Mouse (Mus musculus) erythroblast, adult 5-6 weeks (primary cell): ENCODE data around the gene Akr1b7. TPM values are rescaled to one million over a fixed set of nuclear protein-coding genes. Genes with fewer than 3 reads are reported as not detected.
"Not testable (repeated sequence)": the region's sequence is repeated elsewhere in the genome, so short reads cannot be mapped to it uniquely, and the experiment has no call there.

Source experiments
- ATAC-seq: replicated peaks from 2 replicates; pipeline ENCODE4 v1.8.0; 2016; ENCODE audit warnings: moderate number of reproducible peaks, mild to moderate bottlenecking, moderate TSS enrichment, inconsistent platforms; ENCODE audit not compliant: poor library complexity, low FRiP score, severe bottlenecking
- total RNA-seq, 2 experiments: library from RNA; stranded (forward) in 1 of 2; stranded (reverse) in 1 of 2; fragments of 150-400 nt in 1 of 2; fragments of 200-764, 138-1000 nt in 1 of 2; gene quantifications; 2 replicates each; pipeline versions ENCODE4 v1.2.3 to v1.2.4; 2015 to 2017; ENCODE audit warnings: low replicate concordance in 2 of 2

Gene Akr1b7
- total RNA-seq (2015; ENCODE audit: low replicate concordance) (1.3 TPM in 1 of 2 replicates, not detected in the other), total RNA-seq (2017; ENCODE audit: low replicate concordance) (not detected in 2 replicates)

DNA sequence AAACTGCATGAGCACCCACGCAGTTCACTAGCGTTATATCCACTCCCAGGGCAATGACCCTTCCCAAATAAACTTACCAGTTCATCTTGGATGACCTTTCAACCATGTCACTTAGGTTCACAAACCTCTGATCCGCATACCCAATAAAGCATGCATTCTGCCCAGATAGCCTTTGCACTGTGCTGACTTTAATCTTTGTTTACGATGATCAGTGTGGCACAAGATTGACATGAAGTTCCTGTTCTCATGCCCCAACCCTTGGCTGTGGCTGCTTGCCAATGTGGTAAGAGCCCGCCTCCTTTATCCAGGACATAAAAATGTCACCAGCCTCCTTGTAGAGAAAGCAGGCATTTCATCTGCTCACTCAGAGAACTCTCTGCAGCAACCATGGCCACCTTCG is at the start of gene Akr1b7:
Akr1b7 (plus strand) TSS at position 312 of the 400 bp plus-strand sequence.
- no peak for ATAC-seq

DNA sequence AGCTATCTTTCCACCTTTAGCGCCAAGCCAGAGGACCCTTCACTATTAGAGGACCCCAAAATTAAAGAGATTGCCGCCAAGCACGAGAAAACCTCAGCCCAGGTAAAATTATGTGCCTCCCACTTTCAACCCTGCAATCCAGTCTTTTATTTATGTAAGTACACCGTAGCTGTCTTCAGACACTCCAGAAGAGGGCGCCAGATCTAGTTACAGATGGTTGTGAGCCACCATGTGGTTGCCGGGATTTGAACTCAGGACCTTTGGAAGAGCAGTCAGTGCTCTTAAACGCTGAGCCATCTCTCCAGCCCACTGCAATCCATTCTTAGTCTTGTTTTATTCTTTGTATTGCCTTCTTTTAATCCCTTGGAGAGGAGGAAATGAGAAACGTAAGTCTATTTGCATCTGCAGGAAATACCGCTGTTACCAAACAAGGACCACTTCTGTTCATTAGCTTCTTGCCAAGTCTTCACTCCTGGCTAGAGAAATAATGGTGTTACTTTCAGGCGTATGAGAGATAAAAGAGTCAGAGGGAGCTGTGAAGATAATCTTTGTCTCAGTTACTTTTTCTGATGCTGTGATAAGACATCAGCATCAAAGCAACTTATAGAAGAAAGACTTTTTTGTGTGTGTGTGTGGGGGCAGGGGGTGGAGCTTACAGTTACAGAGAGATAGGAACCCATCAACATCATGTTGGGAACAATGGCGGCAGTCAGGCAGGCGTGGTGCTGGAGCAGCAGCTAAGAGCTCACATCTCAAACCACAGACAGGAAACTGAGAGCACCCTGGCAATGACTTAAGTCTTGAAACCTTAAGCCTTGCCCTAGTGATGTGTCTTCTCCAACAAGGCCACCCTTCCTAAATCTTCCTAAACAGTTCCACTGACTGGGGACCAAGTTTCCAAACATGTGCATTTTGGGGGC is 47.7 kb upstream of the Akr1b7 start:
- no peak for ATAC-seq

DNA sequence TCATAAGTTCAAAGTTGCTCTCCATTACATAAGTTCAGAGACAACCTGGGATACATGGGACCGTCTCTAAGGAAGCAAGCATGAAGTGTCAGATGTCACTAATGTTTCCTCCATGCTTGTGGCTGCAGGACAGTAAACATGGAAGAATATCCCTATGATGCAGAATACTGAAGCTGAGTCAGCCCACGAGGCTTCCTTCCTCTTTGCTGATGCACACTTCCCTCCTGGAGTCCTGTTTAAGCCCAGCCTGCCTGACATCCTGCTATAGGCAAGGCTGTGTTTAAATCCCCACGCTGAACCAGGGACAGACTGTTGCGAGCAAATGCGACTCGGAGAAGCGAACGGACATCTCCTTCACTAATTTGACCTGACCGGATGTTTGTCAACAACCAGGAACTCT is 44.1 kb upstream of the Akr1b7 start:
- no peak for ATAC-seq

DNA sequence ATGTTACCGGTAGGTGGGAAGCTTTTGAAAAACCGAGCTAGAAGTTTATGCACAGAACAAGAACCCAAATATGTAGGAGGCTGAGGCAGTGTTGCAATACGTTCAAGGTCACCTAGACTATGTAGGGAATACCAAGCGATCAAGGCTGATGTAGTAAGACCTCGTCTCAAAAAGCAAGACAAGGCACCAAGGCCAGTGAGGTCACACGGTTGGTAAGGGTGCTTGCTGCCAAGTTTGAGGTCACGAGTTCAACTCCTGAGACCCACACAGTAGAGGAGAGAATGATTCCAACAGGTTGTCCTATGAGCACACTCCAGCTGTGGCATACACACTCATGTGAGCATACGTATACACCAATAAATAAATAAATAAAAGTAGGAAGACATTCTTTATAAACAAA is 42.1 kb upstream of the Akr1b7 start:
- no peak for ATAC-seq

DNA sequence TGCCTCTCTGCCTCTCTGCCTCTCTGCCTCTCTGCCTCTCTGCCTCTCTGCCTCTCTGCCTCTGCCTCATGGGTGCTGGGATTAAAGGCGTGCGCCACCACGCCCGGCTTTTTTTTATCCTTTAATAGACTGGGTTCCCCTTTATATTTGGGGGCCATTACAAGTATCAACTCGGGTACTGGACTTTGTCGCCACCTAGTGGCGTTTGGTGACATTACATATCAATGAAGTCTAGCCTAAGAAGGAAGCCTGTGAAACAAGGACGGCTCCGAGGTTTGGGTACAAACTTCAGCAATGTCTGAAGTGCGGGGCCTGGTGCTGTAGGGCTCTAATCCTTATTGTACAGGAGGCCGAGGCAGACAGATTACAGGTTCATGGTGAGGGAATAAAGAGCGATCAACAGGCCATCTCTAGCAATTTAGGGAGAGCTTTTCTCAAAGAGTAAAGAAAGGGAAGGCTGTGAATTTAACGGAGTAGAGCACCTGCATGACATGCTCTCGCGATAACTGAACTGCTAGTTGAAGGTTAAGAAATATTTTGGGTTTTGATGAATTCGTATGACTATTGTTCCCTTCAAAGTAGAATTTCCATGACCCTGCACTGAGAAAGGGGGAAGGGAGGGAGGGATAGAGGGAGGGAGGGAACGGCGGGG is 40.3 kb upstream of the Akr1b7 start:
- ATAC-seq, result peak; percentile 94

DNA sequence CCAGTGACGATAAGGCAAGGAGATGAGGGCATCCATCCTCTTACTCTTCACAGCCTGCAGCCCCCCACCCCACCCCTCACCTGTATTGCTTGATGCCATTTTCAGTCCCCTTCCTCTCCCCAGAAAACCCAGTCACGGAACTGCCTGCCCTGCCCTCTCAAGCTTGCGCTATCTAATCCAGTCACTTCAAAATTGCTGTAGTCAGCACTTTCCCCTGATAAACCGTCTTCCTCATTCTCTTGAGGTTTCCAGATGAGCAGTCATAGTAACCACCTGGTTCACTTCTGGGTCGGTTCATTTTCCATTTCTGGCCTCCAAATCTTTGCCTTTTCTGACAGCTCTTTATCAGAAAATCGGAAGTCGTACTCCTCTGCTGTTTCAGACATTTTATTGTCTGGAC is 38.3 kb upstream of the Akr1b7 start:
- ATAC-seq, result no peak

DNA sequence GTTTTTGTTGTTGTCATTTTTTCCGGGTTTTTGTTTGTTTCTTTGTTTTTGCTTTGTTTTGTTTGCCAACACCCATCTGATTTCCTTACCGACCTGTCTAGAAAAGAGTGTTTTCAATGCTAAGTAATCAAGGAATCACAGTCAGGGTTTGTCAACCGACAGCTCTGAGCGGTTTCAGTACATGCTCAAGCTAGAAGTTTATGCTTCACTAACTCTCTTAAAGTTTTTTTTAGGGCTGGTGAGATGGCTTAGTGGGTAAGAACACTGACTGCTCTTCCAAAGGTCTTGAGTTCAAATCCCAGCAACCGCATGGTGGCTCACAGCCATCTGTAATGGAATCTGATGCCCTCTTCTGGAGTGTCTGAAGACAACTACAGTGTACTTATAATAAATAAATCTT is 36.2 kb upstream of the Akr1b7 start:
- not testable (repeated sequence) for ATAC-seq

DNA sequence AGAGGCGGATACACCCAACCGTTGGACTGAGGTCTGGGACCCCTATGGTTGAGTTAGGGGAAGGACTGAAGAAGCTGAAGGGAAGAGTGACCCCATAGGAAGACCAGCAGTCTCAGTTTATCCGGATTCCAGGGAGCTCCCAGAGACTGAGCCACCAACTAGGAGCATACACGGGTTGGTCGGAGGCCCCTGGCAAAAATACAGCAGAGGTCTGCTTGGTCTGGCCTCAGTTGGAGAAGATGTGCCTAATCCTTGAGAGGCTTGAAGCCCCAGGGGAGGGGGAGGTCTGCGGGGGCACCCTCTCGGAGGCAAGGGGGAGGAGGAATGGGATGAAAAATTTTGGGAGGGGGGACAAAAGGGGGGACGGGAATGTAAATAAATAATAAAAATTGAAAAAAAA is 28.7 kb upstream of the Akr1b7 start:
- ATAC-seq, result no peak

DNA sequence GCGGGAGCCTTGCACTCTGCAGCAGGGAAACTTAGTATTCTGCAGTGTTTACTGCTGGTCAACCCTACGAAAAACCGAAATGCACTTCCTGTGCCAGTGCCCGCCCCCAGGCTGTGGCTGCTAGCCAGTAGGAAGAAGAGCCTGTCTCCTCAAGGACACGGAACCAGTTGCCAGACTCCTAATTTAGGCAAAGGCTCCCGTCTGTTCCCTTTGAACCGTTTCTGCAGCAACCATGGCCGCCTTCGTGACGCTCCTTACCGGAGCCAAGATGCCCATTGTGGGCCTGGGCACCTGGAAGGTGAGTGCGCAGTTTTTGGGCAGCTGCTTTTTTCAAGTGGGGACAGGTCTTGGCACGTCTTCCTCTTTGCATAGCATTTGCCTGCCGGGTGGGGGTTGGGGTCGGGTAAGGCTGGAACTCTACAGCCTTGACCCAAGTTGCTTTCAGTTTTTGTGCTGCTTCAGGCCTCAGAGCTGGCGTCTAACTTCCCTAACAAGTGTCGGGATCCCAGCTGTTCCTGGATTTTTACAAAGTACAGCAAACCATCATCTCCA is 27.9 kb upstream of the Akr1b7 start, which contains the start of gene Akr1b10:
Akr1b10 (plus strand) TSS at position 109 of the 552 bp plus-strand sequence.
- ATAC-seq, result no peak

DNA sequence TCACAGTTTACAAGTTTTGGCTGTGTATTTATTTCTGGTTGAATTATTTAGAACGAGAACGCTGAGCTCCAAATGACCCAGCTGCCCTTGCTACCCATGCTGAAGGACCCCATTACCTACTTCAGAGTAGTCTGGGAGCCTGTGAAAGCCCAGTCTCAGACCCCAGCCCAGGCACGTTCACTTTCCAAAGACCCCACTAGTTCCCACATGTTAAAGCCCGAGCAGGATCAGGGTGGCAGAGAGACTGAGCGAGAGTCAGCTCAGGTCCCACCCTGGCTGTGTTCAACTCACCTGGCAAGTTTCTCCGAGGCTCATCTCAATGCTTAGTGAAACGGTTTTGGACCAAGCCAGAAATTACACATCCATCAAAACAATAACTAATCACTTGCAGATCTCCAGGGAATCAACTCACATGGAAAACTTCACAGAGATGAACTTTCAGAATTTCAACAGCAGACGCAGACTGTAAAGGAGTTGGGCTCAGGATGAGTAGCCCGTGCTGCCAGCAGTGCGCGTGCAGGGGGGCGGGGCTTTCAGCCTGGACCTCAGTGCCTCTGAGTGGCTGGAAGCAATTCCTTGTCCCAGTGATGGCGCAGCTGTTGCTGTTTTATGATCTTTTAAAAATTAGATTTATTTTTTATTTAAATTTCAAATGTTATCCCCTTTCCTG is 27.3 kb upstream of the Akr1b7 start:
- ATAC-seq, result 0 out of 2 replicates have a peak, but pooled peaks have one; percentile 53

DNA sequence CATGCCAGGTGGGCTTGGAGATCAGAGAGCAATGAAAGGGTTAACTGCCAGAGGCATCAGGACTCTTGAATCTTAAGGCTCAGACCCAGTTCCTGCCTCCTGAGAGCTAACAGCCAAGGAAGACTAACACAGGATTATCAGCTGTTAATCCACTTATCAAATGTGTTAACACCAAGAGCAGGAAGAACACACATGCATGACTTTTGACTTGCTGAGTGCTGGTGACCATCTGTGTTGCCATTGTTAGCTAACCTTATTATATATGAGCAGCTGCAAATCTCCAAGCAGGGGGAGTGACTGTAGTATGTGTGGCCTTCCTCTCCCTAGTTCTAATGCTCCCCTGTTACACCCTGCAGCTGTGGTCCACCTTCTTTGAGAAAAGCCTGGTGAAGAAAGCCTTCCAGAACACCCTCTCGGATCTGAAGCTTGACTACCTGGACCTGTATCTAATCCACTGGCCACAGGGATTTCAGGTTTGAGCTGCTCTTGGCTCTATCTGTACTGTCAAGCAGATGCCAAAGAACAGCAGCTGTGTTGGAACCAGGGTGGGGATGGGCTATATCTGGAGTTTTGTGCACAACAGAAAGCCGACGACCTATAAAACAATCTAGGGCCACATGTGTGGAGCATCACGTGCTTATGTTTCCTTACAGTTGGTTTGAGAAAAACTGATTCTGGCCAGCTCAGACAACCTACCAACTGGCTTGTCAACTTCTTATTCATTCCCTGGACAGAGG is 23.5 kb upstream of the Akr1b7 start:
- no peak for ATAC-seq

DNA sequence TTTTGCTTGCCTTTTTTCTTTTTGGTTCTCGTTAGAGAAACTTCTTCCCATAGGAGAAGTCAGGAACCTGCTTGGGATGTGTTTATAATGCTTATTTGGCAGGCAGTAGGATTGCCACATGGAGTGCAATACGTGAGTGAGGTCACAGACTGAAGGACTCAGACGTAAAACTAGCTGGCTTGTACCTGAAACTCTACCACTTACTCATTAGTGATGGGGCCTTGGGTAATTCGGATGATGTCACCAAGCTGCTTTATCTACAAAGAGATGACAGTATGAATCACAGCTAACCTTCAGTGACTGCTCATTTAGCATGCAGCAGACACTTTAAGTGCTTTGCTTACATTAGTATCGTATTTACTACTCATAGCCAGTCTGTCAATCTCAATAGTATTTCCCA is 16.2 kb upstream of the Akr1b7 start:
- no peak for ATAC-seq

DNA sequence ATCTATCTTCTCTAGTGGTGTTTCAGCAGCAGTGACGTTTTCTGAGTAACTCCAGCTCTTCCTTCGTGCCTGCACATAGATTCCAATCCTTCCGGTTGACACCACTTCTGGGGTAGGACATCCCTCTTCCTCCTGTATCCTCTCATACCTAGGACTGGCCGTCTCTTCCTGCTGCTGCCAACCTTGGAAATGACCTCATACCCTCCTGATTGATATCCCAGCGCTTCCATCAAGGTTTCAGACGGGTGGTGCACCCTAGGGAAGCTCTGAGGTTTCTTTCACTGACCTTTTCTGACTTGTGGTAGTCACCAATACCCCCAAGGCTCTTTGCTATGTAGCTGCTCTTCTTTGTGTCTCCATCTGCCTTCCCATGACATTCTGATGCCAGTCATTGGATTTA is 13.7 kb upstream of the Akr1b7 start:
- no peak for ATAC-seq

DNA sequence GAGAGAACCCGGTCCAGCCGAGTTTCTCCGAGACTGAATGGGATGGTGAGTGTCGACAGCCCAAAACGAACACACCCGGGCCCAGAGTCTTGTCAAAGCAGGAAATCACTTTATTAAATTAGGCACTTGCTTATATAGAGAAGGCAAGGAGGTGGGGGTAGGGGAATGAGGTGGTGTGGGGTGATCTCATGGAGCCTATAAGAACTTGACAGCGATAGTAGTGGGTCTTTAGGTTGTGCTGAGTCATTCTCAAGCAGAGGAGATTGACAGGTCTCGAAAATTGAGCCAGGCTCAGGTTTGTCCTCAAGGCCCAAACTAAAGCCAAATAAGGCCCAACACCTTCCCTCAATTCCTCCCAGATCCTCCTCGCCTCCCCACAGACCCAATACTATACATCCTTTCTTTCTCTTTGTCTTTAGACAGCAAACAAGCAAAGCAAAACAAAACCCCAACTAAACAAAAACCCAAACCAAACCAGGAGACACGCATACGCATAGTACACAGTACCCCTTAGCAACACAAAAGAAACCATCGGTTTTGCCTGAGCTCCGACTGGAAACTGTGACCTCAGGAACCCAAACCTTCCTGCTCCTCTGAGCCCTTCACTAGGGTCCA is 12.4 kb upstream of the Akr1b7 start:
- no peak for ATAC-seq

DNA sequence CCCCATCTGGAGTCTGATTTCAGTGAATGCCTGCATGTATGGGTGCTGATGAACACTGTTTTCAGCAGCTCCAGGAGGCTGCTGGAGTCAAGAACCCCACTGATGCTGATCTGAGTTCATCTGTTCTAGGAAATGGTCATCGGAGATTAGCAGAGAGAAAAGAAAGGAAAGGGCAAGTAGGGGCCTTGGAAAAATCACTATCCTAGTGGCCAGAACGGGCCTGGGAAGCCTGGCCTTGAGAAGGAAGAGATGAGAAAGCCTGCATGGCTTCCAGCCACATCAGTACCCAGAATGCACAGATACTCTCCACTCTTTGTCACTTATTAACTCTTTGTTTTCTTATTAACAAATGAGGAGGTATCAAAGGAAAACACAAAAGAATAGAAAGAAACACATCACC is 11.4 kb upstream of the Akr1b7 start:
- ATAC-seq, result no peak

DNA sequence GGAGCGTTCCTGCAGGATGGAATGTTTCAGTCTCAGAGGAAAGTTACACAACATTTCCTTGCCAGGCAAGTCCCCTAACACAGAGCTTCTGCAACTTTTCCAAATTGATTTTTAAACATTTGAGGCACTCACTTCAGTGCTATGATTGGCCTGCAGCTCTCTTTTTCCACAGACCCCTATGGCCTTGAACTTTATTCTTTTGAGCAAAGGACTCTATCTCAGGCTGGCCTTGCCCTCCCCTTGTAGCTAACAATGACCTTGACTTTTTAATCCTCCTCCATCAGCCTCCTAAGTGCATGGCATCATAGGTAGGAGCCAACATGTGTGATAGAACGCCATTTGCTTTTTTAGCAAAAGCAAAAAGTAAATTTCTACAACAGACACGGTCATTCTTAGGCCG is 5.4 kb upstream of the Akr1b7 start:
- no peak for ATAC-seq

DNA sequence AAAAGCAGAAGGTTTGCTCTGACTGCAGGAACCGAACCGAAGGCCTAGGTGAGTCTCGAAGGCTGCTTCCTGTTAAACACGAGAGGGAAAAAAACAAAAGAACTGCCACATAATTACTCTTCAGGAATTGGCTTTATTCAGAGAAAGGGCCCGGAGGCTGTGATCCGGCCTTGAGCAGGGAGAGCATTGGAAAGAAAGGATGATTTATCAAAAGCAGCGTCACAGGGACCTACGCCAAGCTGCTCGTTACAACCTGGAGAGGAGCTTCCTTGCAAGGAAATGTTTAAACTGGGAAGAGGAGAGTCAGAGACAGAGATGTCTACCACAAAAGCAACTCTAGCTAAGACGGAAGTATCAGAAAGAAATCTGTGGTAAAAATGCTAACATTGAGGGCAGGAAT is 4.7 kb upstream of the Akr1b7 start:
- ATAC-seq, result no peak

DNA sequence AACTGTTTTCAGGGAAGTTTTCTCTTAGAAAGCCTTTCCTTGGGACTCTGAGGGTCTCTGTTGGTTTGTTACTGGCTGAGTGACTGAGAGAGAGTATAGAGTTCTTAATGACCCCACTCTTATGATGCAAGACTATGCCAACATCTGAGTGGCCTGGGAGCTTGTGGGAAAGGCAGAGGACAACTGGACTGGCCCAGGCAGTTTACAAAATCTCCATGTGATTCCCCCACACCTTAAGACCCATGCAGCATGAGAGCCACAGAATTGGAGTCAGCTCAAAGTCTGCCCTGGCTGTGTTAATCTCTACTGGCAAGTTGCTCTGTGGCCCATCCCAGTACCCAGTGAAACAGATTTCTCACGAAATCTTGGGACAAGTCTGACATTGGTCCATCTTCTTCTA is 554 bp downstream of the Akr1b7 start:
- no peak for ATAC-seq

DNA sequence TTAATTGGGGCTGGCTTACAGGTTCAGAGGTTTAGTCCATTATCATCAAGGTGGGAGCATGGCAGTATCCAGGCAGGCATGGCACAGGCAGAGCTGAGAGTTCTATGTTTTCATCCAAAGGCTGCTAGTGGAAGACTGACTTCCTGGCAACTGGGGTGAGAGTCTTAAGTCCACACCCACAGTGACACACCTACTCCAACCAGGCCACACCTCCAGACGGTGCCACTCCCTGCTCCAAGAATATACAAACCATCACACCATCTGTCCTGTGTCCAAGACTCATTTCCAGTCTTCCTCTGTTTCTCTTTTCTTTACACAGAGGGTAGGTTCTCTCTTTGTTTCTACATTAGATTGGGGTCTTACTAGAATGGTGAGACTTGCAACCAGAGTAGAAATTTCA is 1.3 kb downstream of the Akr1b7 start:
- ATAC-seq, result not testable (repeated sequence)
